Mouse (Mus musculus): Measurements from ENCODE around the gene Dscaml1. TPM values are rescaled to one million over a fixed set of nuclear protein-coding genes. Genes with fewer than 3 reads are reported as not detected.

The Dscaml1 gene
- polyA plus RNA-seq, 1 experiment from 2014 or later, result 0.87 TPM

DNA sequence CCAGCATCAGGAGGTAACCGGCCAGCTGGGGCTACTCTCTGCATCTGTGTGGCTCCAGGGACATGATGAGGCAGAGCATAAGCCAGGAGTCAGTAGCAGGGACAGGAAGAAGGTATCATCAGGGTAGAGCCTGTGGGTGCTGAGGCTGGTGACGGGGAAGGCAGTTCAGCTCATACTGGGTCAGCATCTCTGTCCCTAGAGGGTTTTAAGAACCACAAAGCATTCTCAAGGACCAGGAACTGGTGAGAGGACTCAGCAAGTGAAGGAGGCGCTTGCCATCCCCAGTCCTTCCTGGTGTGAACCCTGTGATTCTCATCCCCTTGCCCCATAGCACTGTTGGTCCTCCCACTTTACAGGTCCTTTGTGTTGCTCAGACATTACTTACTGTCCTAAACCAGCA, 69.9 kb downstream of the Dscaml1 start:
- no peak overlapping the region for H3K9ac ChIP-seq
- H3K4me3 ChIP-seq, result no peak overlapping the region
- ATAC-seq (ENCODE audit: insufficient number of reproducible peaks, insufficient read depth, low FRiP score, low TSS enrichment), result no peak
- H3K4me1 ChIP-seq, result no peaks in the 10 kb centered on the region
- no peaks in the 10 kb centered on the region for H3K36me3 ChIP-seq
- WGBS, result 92% methylated on average over 3 of the region's 3 CpGs
- H3K9me3 ChIP-seq, result no peaks in the 10 kb centered on the region
- no peak overlapping the region for H3K27ac ChIP-seq
- H3K27me3 ChIP-seq, result no peaks in the 10 kb centered on the region
- no peak overlapping the region for H3K4me2 ChIP-seq (replicated peaks)

DNA sequence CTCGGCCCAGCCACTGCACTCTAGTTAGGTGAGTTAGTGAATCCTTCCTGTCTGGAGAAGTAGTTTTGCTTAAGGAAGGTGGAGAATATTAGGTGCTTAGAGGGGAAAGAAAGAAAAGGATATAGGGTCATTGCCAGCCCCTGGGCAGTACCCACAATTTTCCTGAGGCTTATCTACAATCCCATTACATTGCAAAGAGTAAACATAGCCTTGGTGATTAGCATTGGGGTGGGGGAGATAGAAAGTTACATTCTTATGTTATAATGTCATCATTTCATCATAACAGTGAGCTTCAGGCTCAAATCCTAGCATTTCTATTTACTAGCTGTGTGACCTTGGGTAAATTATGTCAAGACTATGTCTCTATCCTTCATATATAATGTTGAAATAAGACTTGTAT, 70.5 kb downstream of the Dscaml1 start:
- no peak for ATAC-seq (ENCODE audit: insufficient number of reproducible peaks, insufficient read depth, low FRiP score, low TSS enrichment)
- WGBS, result 70% methylated on average over 1 of the region's 1 CpGs
- H3K4me3 ChIP-seq, result no peak overlapping the region

DNA sequence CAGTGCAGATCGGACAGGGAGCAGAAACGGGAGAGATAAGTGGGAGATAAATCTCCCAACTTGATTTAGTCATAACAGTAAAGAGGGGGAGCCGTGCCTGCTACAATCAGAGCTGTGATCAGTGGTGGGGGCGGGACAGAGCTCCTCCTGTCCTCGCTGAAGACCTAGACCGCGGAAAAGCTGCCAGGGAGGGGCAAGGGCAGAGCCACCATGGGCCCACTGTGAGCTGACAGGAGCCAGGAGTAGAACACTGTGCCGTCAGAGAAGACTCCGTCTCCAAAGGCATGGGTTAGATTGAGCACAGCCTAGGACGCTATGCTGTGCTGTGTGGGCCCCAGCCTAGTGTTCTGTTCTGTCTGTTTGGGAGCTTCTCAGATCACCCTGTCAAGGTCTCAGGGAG, 72.8 kb downstream of the Dscaml1 start:
- no peak overlapping the region for H3K4me3 ChIP-seq
- no peak for ATAC-seq (ENCODE audit: insufficient number of reproducible peaks, insufficient read depth, low FRiP score, low TSS enrichment)
- H3K4me1 ChIP-seq, result peaks cover 11% of the 10 kb centered on the region
- 0 out of 2 replicates have a peak overlapping the region, but pooled peaks have one; percentile 23 for H3K27ac ChIP-seq
- H3K4me2 ChIP-seq (replicated peaks), result no peak overlapping the region
- H3K36me3 ChIP-seq, result no peaks in the 10 kb centered on the region
- H3K9ac ChIP-seq, result no peak overlapping the region
- WGBS, result 47% methylated on average over 10 of the region's 10 CpGs
- H3K27me3 ChIP-seq, result no peaks in the 10 kb centered on the region
- no peaks in the 10 kb centered on the region for H3K9me3 ChIP-seq

More for the DNA sequence above, 70.5 kb downstream of the Dscaml1 start:
- Histone ChIP-seq H3K27ac (no peak overlapping the region), H3K9ac (no peak overlapping the region), H3K4me2 (replicated peaks) (no peak overlapping the region), H3K9me3 (no peaks in the 10 kb centered on the region), H3K27me3 (no peaks in the 10 kb centered on the region), H3K36me3 (no peaks in the 10 kb centered on the region), H3K4me1 (peaks cover 5% of the 10 kb centered on the region; the same call in 1 of the 2 replicates)

- H3K27me3 ChIP-seq, result no peaks in the 10 kb centered on the region
- WGBS, result 68% methylated on average over 3 of the region's 3 CpGs
Observed at GRCm38 (mm10) chr9:45500071-45500595, 73.7 kb downstream of the Dscaml1 start.

DNA sequence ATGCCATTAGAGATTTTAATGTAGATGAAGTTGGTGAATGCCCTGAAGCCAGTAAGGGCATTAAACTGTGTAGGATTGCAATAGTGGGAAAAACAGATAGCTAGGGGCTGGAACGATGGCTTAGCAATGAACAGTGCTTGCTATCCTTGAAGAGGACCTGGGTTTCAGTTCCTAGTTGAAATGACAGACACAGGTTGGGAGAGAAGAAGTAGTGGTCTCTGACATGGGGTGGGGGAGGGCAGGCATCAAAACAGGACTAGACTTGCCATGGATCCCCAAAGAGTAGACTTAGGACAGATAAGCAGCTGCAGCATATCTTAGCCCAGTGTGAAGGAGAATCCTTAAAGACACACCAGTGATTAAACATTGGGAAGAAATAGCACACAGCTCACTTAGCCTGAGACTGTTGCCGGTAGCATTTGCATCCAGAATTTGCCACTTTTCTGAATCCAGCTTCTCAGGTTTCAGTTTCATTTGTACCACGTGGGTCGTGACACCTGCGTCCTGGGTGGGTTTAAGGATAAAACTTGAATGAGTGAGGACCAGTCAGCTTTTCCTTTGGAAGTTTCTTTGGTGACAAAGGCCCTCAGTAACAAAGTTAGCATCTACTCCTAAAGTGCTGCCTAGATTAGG, 75.0 kb downstream of the Dscaml1 start:
- Histone ChIP-seq H3K4me2 (replicated peaks) (0 out of 2 replicates have a peak overlapping the region, but pooled peaks have one; percentile 0), H3K36me3 (no peaks in the 10 kb centered on the region), H3K9me3 (no peaks in the 10 kb centered on the region), H3K9ac (no peak overlapping the region), H3K27me3 (no peaks in the 10 kb centered on the region), H3K27ac (no peak overlapping the region), H3K4me1 (peaks cover 26% of the 10 kb centered on the region), H3K4me3 (no peak overlapping the region)
- ATAC-seq (ENCODE audit: insufficient number of reproducible peaks, insufficient read depth, low FRiP score, low TSS enrichment), result no peak
- WGBS, result 52% methylated on average over 5 of the region's 5 CpGs

More at GRCm38 (mm10) chr9:45500071-45500595, 73.7 kb downstream of the Dscaml1 start:
- H3K27ac ChIP-seq, result 0 out of 2 replicates have a peak overlapping the region, but pooled peaks have one; percentile 23
- ATAC-seq (ENCODE audit: insufficient number of reproducible peaks, insufficient read depth, low FRiP score, low TSS enrichment), result no peak
- H3K9ac ChIP-seq, result no peak overlapping the region
- no peaks in the 10 kb centered on the region for H3K9me3 ChIP-seq
- peaks cover 17% of the 10 kb centered on the region for H3K4me1 ChIP-seq
- H3K4me3 ChIP-seq, result no peak overlapping the region
- H3K4me2 ChIP-seq (replicated peaks), result no peak overlapping the region
- H3K36me3 ChIP-seq, result no peaks in the 10 kb centered on the region

GRCm38 (mm10) chr9:45501963-45502641, 75.7 kb downstream of the Dscaml1 start:
- Histone ChIP-seq H3K9me3 (no peaks in the 10 kb centered on the region), H3K4me2 (replicated peaks) (0 out of 2 replicates have a peak overlapping the region, but pooled peaks have one; percentile 0), H3K4me1 (peaks cover 26% of the 10 kb centered on the region), H3K36me3 (no peaks in the 10 kb centered on the region), H3K9ac (no peak overlapping the region), H3K27me3 (no peaks in the 10 kb centered on the region), H3K27ac (0 out of 2 replicates have a peak overlapping the region, but pooled peaks have one; percentile 36), H3K4me3 (no peak overlapping the region)
- 13% methylated on average over 14 of the region's 14 CpGs for WGBS
- no peak for ATAC-seq (ENCODE audit: insufficient number of reproducible peaks, insufficient read depth, low FRiP score, low TSS enrichment)

- Histone ChIP-seq H3K9me3 (no peaks in the 10 kb centered on the region), H3K9ac (no peak overlapping the region), H3K27ac (0 out of 2 replicates have a peak overlapping the region, but pooled peaks have one; percentile 5), H3K36me3 (no peaks in the 10 kb centered on the region), H3K4me1 (peaks cover 26% of the 10 kb centered on the region), H3K4me3 (no peak overlapping the region), H3K4me2 (replicated peaks) (no peak overlapping the region), H3K27me3 (no peaks in the 10 kb centered on the region)
- 42% methylated on average over 5 of the region's 5 CpGs for WGBS
- no peak for ATAC-seq (ENCODE audit: insufficient number of reproducible peaks, insufficient read depth, low FRiP score, low TSS enrichment)
Observed at GRCm38 (mm10) chr9:45504977-45505376, 78.5 kb downstream of the Dscaml1 start.

DNA sequence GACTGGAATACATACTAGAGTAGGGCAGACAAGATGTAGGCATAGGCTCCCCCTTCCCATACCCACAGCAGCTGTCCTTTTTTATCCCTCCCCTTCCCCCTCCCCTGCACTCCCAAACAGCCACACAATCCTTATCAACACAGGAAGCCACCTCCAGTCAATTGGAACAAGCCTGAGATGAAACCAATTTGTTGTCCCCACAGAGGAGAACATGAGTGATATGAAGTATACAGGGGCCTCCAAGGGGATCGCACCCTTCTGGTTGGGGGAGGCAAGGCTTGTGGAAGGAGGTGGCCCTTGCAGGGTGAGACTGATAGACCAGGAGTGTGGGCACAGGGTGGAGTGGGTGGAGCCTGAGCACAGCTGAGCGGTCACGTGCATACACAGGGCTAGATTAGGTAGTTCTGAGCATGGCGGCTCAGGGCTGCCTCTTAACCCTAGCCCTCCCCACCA, 79.1 kb downstream of the Dscaml1 start:
- no peak overlapping the region for H3K9ac ChIP-seq
- H3K4me3 ChIP-seq, result no peak overlapping the region
- H3K4me1 ChIP-seq, result peaks cover 26% of the 10 kb centered on the region
- H3K9me3 ChIP-seq, result no peaks in the 10 kb centered on the region
- H3K4me2 ChIP-seq (replicated peaks), result no peak overlapping the region
- H3K27ac ChIP-seq, result no peak overlapping the region
- WGBS, result 45% methylated on average over 4 of the region's 4 CpGs
- no peaks in the 10 kb centered on the region for H3K27me3 ChIP-seq
- peak; percentile 82; the same call in 1 of the 2 replicates for ATAC-seq (ENCODE audit: insufficient number of reproducible peaks, insufficient read depth, low FRiP score, low TSS enrichment)
- no peaks in the 10 kb centered on the region for H3K36me3 ChIP-seq

GRCm38 (mm10) chr9:45507482-45507881, 81.1 kb downstream of the Dscaml1 start:
- H3K9me3 ChIP-seq, result no peaks in the 10 kb centered on the region
- no peak overlapping the region for H3K27ac ChIP-seq
- no peaks in the 10 kb centered on the region for H3K36me3 ChIP-seq
- H3K4me1 ChIP-seq, result peaks cover 17% of the 10 kb centered on the region
- no peaks in the 10 kb centered on the region for H3K27me3 ChIP-seq
- 72% methylated on average over 9 of the region's 9 CpGs for WGBS
- H3K9ac ChIP-seq, result no peak overlapping the region
- H3K4me3 ChIP-seq, result no peak overlapping the region
- no peak overlapping the region for H3K4me2 ChIP-seq (replicated peaks)
- no peak for ATAC-seq (ENCODE audit: insufficient number of reproducible peaks, insufficient read depth, low FRiP score, low TSS enrichment)

DNA sequence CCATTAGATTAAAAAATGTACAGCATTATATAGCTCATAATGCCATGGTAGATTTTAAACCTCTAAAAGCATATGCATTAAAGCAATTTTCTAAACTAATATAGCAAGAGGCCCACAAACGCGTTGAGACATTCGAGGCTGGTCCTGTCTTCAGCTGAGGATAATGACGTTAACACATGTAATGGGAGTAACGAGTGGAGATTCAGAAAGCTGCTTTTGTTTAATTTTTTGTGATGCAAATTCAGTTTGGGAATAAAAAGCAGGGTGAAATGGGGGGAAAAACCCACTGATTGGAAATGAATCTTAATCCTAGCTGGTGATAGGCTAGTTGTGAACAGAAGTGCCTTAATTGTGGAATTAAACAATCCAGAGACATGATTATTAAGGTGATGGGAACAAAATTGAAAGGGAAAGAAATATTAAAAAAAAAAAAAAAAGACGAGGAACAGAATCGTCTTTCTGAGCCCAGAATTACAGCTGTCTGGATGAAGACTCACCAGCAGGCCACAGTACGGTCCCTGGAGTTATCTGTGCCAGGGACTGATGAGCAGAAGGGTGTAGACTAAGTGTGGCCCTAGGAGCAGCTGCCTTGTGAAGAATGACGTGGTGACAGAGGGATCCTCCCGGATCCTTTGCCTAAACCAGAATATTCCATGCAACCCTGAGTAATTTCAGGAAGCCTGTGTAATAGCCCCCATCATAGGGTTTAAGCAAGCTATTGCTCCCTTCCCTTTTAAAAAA, 84.5 kb downstream of the Dscaml1 start:
- no peak overlapping the region for H3K4me2 ChIP-seq (replicated peaks)
- H3K4me3 ChIP-seq, result no peak overlapping the region
- H3K27ac ChIP-seq, result no peak overlapping the region
- H3K36me3 ChIP-seq, result no peaks in the 10 kb centered on the region
- H3K27me3 ChIP-seq, result no peaks in the 10 kb centered on the region
- H3K4me1 ChIP-seq, result peaks cover 9% of the 10 kb centered on the region; the same call in 1 of the 2 replicates
- no peak overlapping the region for H3K9ac ChIP-seq
- no peak for ATAC-seq (ENCODE audit: insufficient number of reproducible peaks, insufficient read depth, low FRiP score, low TSS enrichment)
- H3K9me3 ChIP-seq, result no peaks in the 10 kb centered on the region
- 72% methylated on average over 10 of the region's 10 CpGs for WGBS

DNA sequence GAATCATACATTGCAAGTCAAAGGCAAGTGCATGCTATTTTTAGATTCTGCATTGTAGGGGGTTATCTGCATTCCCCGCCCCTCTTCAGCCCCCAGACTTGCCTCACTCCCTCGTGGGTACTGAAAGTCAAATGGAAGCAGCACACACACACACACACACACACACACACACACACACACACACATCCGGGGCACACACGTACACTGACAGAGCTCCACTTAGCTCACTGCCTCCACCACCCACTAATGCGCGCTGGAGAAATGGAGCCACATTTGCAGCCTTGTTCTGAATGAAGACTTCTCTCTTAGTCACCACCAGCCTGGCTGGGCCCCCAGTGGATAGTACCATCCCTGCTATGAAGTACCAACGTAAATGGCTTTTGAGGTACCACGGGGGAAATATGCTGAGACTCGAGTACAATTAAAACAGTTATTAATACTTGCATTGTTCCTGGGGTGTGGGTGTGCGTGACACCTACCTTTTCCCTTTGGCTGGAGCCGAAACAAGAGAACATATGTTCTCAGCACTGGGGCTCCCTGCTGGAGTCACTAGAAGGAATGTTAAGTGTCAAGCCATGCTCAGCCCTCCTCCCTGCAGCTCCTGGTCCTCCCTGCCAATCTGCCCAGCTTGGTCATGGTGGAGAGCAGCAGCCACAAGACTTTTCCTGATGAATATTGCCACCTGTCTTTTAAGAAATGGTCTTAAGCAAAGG, 91.7 kb downstream of the Dscaml1 start:
- Histone ChIP-seq H3K9ac (no peak overlapping the region), H3K4me1 (peaks cover 9% of the 10 kb centered on the region; the same call in 1 of the 2 replicates), H3K4me2 (replicated peaks) (no peak overlapping the region), H3K27me3 (no peaks in the 10 kb centered on the region), H3K27ac (no peak overlapping the region), H3K36me3 (no peaks in the 10 kb centered on the region), H3K9me3 (no peaks in the 10 kb centered on the region), H3K4me3 (no peak overlapping the region)
- ATAC-seq (ENCODE audit: insufficient number of reproducible peaks, insufficient read depth, low FRiP score, low TSS enrichment), result no peak
- 73% methylated on average over 11 of the region's 11 CpGs for WGBS
